Mouse (Mus musculus) ovary, adult 10 weeks (tissue): ENCODE results near the gene Olfr1012. TPM values are rescaled to one million over a fixed set of nuclear protein-coding genes. Genes with fewer than 3 reads are reported as not detected.

Experiments
- polyA plus RNA-seq: library from polyadenylated mRNA; stranded (reverse); fragments of 350-450 nt; fragmentation: Illumina TruSeq; extraction: RNeasy Lipid Tissue Mini Kit (QIAGEN cat#74804); gene quantifications from one replicate; pipeline ENCODE4 v1.2.3, GENCODE M21; 2014

The Olfr1012 gene
- not detected for polyA plus RNA-seq

GRCm38 (mm10) chr2:85762666-85763065 lies at the start of gene Olfr1012:
Gene Olfr1012, minus strand, starts transcription at chr2:85762766.

GRCm38 (mm10) chr2:85802444-85802843 lies 39.9 kb upstream of the Olfr1012 start, which contains the start of gene Olfr1016:
Gene Olfr1016, minus strand, starts transcription at chr2:85802544.

GRCm38 (mm10) chr2:85781717-85782116 lies 19.2 kb upstream of the Olfr1012 start, which contains the start of gene Olfr1015:
Gene Olfr1015, plus strand, starts transcription at chr2:85782017.

GRCm38 (mm10) chr2:85772413-85772812 lies 9.8 kb upstream of the Olfr1012 start, which contains the start of gene Olfr1014:
Gene Olfr1014, plus strand, starts transcription at chr2:85772713.

GRCm38 (mm10) chr2:85766798-85767197 lies 4.2 kb upstream of the Olfr1012 start, which contains the start of gene Olfr1013:
Gene Olfr1013, plus strand, starts transcription at chr2:85767098.

GRCm38 (mm10) chr2:85715119-85715518 lies 47.4 kb downstream of the Olfr1012 start, which contains the start of gene Olfr1009:
Gene Olfr1009, plus strand, starts transcription at chr2:85715419.

Other genes starting within 250 kb of the Olfr1012 start
- gene 4833423E24Rik, start 243.7 kb downstream of the Olfr1012 start, polyA plus RNA-seq = 60.5 TPM
- gene Olfr996, start 183.6 kb downstream of the Olfr1012 start, polyA plus RNA-seq = not detected
- not detected for gene Olfr998, start 173.8 kb downstream of the Olfr1012 start, polyA plus RNA-seq
- gene Olfr1000, start 150.9 kb downstream of the Olfr1012 start, polyA plus RNA-seq = not detected
- not detected for gene Olfr1002, start 112.1 kb downstream of the Olfr1012 start, polyA plus RNA-seq
- not detected for gene Olfr154, start 98.3 kb downstream of the Olfr1012 start, polyA plus RNA-seq
- gene Olfr1006, start 84.0 kb downstream of the Olfr1012 start, polyA plus RNA-seq = not detected
- gene Olfr1008, start 73.3 kb downstream of the Olfr1012 start, polyA plus RNA-seq = not detected
- gene Olfr1009, start 47.3 kb downstream of the Olfr1012 start, polyA plus RNA-seq = not detected
- not detected for gene Olfr1013, start 4.3 kb upstream of the Olfr1012 start, polyA plus RNA-seq
- gene Olfr1014, start 9.9 kb upstream of the Olfr1012 start, polyA plus RNA-seq = not detected
- not detected for gene Olfr1015, start 19.3 kb upstream of the Olfr1012 start, polyA plus RNA-seq
- gene Olfr1016, start 39.8 kb upstream of the Olfr1012 start, polyA plus RNA-seq = not detected
- not detected for gene Olfr1018, start 55.7 kb upstream of the Olfr1012 start, polyA plus RNA-seq
- not detected for gene Olfr1019, start 82.7 kb upstream of the Olfr1012 start, polyA plus RNA-seq
- not detected for gene Olfr1020, start 84.3 kb upstream of the Olfr1012 start, polyA plus RNA-seq
- not detected for gene Olfr1022, start 105.8 kb upstream of the Olfr1012 start, polyA plus RNA-seq
- not detected for gene Olfr1023, start 122.9 kb upstream of the Olfr1012 start, polyA plus RNA-seq
- gene Olfr1024, start 142.3 kb upstream of the Olfr1012 start, polyA plus RNA-seq = not detected
- gene Olfr1025-ps1, start 152.4 kb upstream of the Olfr1012 start, polyA plus RNA-seq = not detected
- gene Olfr1026, start 158.8 kb upstream of the Olfr1012 start, polyA plus RNA-seq = not detected
- not detected for gene Olfr1028, start 187.7 kb upstream of the Olfr1012 start, polyA plus RNA-seq
- gene Olfr1029, start 211.1 kb upstream of the Olfr1012 start, polyA plus RNA-seq = 0.34 TPM
- not detected for gene Olfr1030, start 216.5 kb upstream of the Olfr1012 start, polyA plus RNA-seq
- not detected for gene Olfr1031, start 227.5 kb upstream of the Olfr1012 start, polyA plus RNA-seq
- not detected for gene Olfr1032, start 242.8 kb upstream of the Olfr1012 start, polyA plus RNA-seq